Mouse (Mus musculus): Measurements from ENCODE around the gene Gse1. TPM values are rescaled to one million over a fixed set of nuclear protein-coding genes. Genes with fewer than 3 reads are reported as not detected.

Gse1 gene
- polyA plus RNA-seq, 1 experiment from 2014 or later, result 28.8 TPM

- ATAC-seq (ENCODE audit: low FRiP score, low read depth), result no peak
Measured at GRCm38 (mm10) chr8:120488636-120489131, 260.4 kb downstream of the Gse1 start.

GRCm38 (mm10) chr8:120489142-120489754 is 261.0 kb downstream of the Gse1 start:
- WGBS, result 0% methylated on average over 66 of the region's 73 CpGs
- peak overlapping the region; percentile 93 for H3K9ac ChIP-seq (replicated peaks)

More at GRCm38 (mm10) chr8:120488636-120489131, 260.4 kb downstream of the Gse1 start:
- Histone ChIP-seq H3K36me3 (no peaks in the 10 kb centered on the region), H3K9ac (replicated peaks) (peak overlapping the region; percentile 93), H3K27ac (replicated peaks) (peak overlapping the region; percentile 100), H3K27me3 (peaks cover 53% of the 10 kb centered on the region), H3K9me3 (no peaks in the 10 kb centered on the region), H3K4me2 (replicated peaks) (peak overlapping the region; percentile 90), H3K4me1 (peaks cover 74% of the 10 kb centered on the region), H3K4me3 (peak overlapping the region; percentile 85)
- WGBS, result under 1% methylated on average over 24 of the region's 25 CpGs

GRCm38 (mm10) chr8:120489771-120490281 is 261.6 kb downstream of the Gse1 start:
- H3K36me3 ChIP-seq, result no peaks in the 10 kb centered on the region
- peak overlapping the region; percentile 90 for H3K4me2 ChIP-seq (replicated peaks)
- no peaks in the 10 kb centered on the region for H3K9me3 ChIP-seq
- ATAC-seq (ENCODE audit: low FRiP score, low read depth), result no peak
- peaks cover 46% of the 10 kb centered on the region for H3K27me3 ChIP-seq
- H3K9ac ChIP-seq (replicated peaks), result peak overlapping the region; percentile 93
- peaks cover 74% of the 10 kb centered on the region for H3K4me1 ChIP-seq
- peak overlapping the region; percentile 85 for H3K4me3 ChIP-seq
- WGBS, result 2% methylated on average over 15 of the region's 15 CpGs
- H3K27ac ChIP-seq (replicated peaks), result peak overlapping the region; percentile 100

More at GRCm38 (mm10) chr8:120489142-120489754, 261.0 kb downstream of the Gse1 start:
- H3K4me1 ChIP-seq, result peaks cover 74% of the 10 kb centered on the region
- peak overlapping the region; percentile 85 for H3K4me3 ChIP-seq
- no peaks in the 10 kb centered on the region for H3K36me3 ChIP-seq
- H3K27me3 ChIP-seq, result peaks cover 52% of the 10 kb centered on the region
- ATAC-seq (ENCODE audit: low FRiP score, low read depth), result no peak
- H3K27ac ChIP-seq (replicated peaks), result peak overlapping the region; percentile 100
- peak overlapping the region; percentile 90 for H3K4me2 ChIP-seq (replicated peaks)
- no peaks in the 10 kb centered on the region for H3K9me3 ChIP-seq

GRCm38 (mm10) chr8:120490354-120491141 is 262.3 kb downstream of the Gse1 start:
- Histone ChIP-seq H3K27ac (replicated peaks) (peak overlapping the region; percentile 100), H3K9ac (replicated peaks) (peak overlapping the region; percentile 93), H3K4me3 (peak overlapping the region; percentile 85), H3K4me2 (replicated peaks) (peak overlapping the region; percentile 90), H3K9me3 (no peaks in the 10 kb centered on the region), H3K4me1 (peaks cover 74% of the 10 kb centered on the region), H3K36me3 (no peaks in the 10 kb centered on the region), H3K27me3 (peaks cover 45% of the 10 kb centered on the region)
- 15% methylated on average over 12 of the region's 12 CpGs for WGBS
- ATAC-seq (ENCODE audit: low FRiP score, low read depth), result no peak

GRCm38 (mm10) chr8:120491166-120491793 is 263.0 kb downstream of the Gse1 start:
- Histone ChIP-seq H3K36me3 (no peaks in the 10 kb centered on the region), H3K4me1 (peaks cover 71% of the 10 kb centered on the region), H3K9ac (replicated peaks) (peak overlapping the region; percentile 93), H3K27ac (replicated peaks) (no peak overlapping the region), H3K4me2 (replicated peaks) (peak overlapping the region; percentile 90), H3K4me3 (peak overlapping the region; percentile 85), H3K9me3 (no peaks in the 10 kb centered on the region), H3K27me3 (peaks cover 52% of the 10 kb centered on the region)
- no peak for ATAC-seq (ENCODE audit: low FRiP score, low read depth)
- WGBS, result 73% methylated on average over 5 of the region's 5 CpGs

GRCm38 (mm10) chr8:120492193-120492880 is 264.1 kb downstream of the Gse1 start:
- Histone ChIP-seq H3K9ac (replicated peaks) (peak overlapping the region; percentile 52), H3K9me3 (no peaks in the 10 kb centered on the region), H3K36me3 (no peaks in the 10 kb centered on the region), H3K4me1 (peaks cover 76% of the 10 kb centered on the region), H3K27ac (replicated peaks) (peak overlapping the region; percentile 39; the same call in 1 of the 2 replicates), H3K4me2 (replicated peaks) (peak overlapping the region; percentile 90), H3K27me3 (peaks cover 59% of the 10 kb centered on the region), H3K4me3 (peak overlapping the region; percentile 85)
- ATAC-seq (ENCODE audit: low FRiP score, low read depth), result no peak
- WGBS, result 51% methylated on average over 14 of the region's 14 CpGs

GRCm38 (mm10) chr8:120492881-120493220 is 264.6 kb downstream of the Gse1 start:
- Histone ChIP-seq H3K9me3 (no peaks in the 10 kb centered on the region), H3K27ac (replicated peaks) (peak overlapping the region; percentile 39; the same call in 1 of the 2 replicates), H3K4me3 (peak overlapping the region; percentile 85), H3K9ac (replicated peaks) (peak overlapping the region; percentile 52), H3K27me3 (peaks cover 59% of the 10 kb centered on the region), H3K4me1 (peaks cover 81% of the 10 kb centered on the region), H3K4me2 (replicated peaks) (peak overlapping the region; percentile 90), H3K36me3 (no peaks in the 10 kb centered on the region)
- WGBS, result 50% methylated on average over 4 of the region's 4 CpGs
- no peak for ATAC-seq (ENCODE audit: low FRiP score, low read depth)

GRCm38 (mm10) chr8:120493508-120494464 is 265.5 kb downstream of the Gse1 start:
- H3K9me3 ChIP-seq, result no peaks in the 10 kb centered on the region
- H3K4me3 ChIP-seq, result peak overlapping the region; percentile 85
- peak overlapping the region; percentile 70; the same call in 1 of the 2 replicates for H3K27ac ChIP-seq (replicated peaks)
- 64% methylated on average over 16 of the region's 16 CpGs for WGBS
- peaks cover 90% of the 10 kb centered on the region for H3K4me1 ChIP-seq
- H3K4me2 ChIP-seq (replicated peaks), result peak overlapping the region; percentile 90
- no peak for ATAC-seq (ENCODE audit: low FRiP score, low read depth)
- H3K27me3 ChIP-seq, result peaks cover 59% of the 10 kb centered on the region
- peak overlapping the region; percentile 41 for H3K9ac ChIP-seq (replicated peaks)
- H3K36me3 ChIP-seq, result no peaks in the 10 kb centered on the region

- Histone ChIP-seq H3K9ac (replicated peaks) (peak overlapping the region; percentile 48), H3K4me3 (peak overlapping the region; percentile 15), H3K4me2 (replicated peaks) (peak overlapping the region; percentile 90), H3K4me1 (peaks cover 95% of the 10 kb centered on the region), H3K27me3 (peaks cover 66% of the 10 kb centered on the region), H3K27ac (replicated peaks) (peak overlapping the region; percentile 70; the same call in 1 of the 2 replicates), H3K36me3 (no peaks in the 10 kb centered on the region), H3K9me3 (no peaks in the 10 kb centered on the region)
- ATAC-seq (ENCODE audit: low FRiP score, low read depth), result no peak
- 39% methylated on average over 15 of the region's 15 CpGs for WGBS
Measured at GRCm38 (mm10) chr8:120494903-120495302, 266.6 kb downstream of the Gse1 start.

- Histone ChIP-seq H3K4me1 (peaks cover 96% of the 10 kb centered on the region), H3K27me3 (peaks cover 66% of the 10 kb centered on the region), H3K27ac (replicated peaks) (no peak overlapping the region), H3K4me2 (replicated peaks) (peak overlapping the region; percentile 90), H3K9ac (replicated peaks) (no peak overlapping the region), H3K36me3 (no peaks in the 10 kb centered on the region), H3K9me3 (no peaks in the 10 kb centered on the region), H3K4me3 (no peak overlapping the region)
- WGBS, result 70% methylated on average over 5 of the region's 5 CpGs
- ATAC-seq (ENCODE audit: low FRiP score, low read depth), result no peak
Measured at GRCm38 (mm10) chr8:120495461-120495860, 267.2 kb downstream of the Gse1 start.

Measured in midbrain, embryonic 12.5 days (tissue).